Mouse (Mus musculus): ENCODE results near the gene Tstd1. TPM values are rescaled to one million over a fixed set of nuclear protein-coding genes. Genes with fewer than 3 reads are reported as not detected.

The Tstd1 gene
- total and polyA plus RNA-seq, 2 experiments from 2014 or later: 2.0 to 3.1 TPM

GRCm38 (mm10) chr1:171452522-171452921 is 33.9 kb downstream of the Tstd1 start:
- Histone ChIP-seq H3K27ac (ENCODE audit: low read depth, low read length) (no peak overlapping the region), H3K4me2 (ENCODE audit: low read depth) (no peak overlapping the region), H3K36me3 (ENCODE audit: insufficient read depth) (no peaks in the 10 kb centered on the region), H3K9ac (no peak overlapping the region), H3K4me3 (ENCODE audit: low read depth, low read length) (no peak overlapping the region), H3K4me1 (ENCODE audit: insufficient read depth) (no peaks in the 10 kb centered on the region), H3K27me3 (ENCODE audit: insufficient read depth, low read length) (no peaks in the 10 kb centered on the region), H3K9me3 (ENCODE audit: low read length) (no peaks in the 10 kb centered on the region)
- no peak for DNase-seq
- ATAC-seq: no peak
- 77% methylated on average over 5 of the region's 5 CpGs for WGBS
- TF ChIP-seq CTCF (IDR thresholded peaks at IDR 0.05; ENCODE audit: low read depth): no peak

GRCm38 (mm10) chr1:171452923-171453322 is 34.3 kb downstream of the Tstd1 start:
- no peaks in the 10 kb centered on the region for H3K27me3 ChIP-seq (ENCODE audit: insufficient read depth, low read length)
- H3K4me2 ChIP-seq (ENCODE audit: low read depth): no peak overlapping the region
- no peak overlapping the region for H3K4me3 ChIP-seq (ENCODE audit: low read depth, low read length)
- H3K9ac ChIP-seq: no peak overlapping the region
- H3K36me3 ChIP-seq (ENCODE audit: insufficient read depth): no peaks in the 10 kb centered on the region
- no peak for DNase-seq
- H3K4me1 ChIP-seq (ENCODE audit: insufficient read depth): no peaks in the 10 kb centered on the region
- TF ChIP-seq CTCF (IDR thresholded peaks at IDR 0.05; ENCODE audit: low read depth): no peak
- no peaks in the 10 kb centered on the region for H3K9me3 ChIP-seq (ENCODE audit: low read length)
- no peak for ATAC-seq
- H3K27ac ChIP-seq (ENCODE audit: low read depth, low read length): no peak overlapping the region
- WGBS: 89% methylated on average over 5 of the region's 5 CpGs

- WGBS: 78% methylated on average over 6 of the region's 6 CpGs
- Histone ChIP-seq H3K9me3 (ENCODE audit: low read length) (no peaks in the 10 kb centered on the region), H3K9ac (no peak overlapping the region), H3K27ac (ENCODE audit: low read depth, low read length) (no peak overlapping the region), H3K4me3 (ENCODE audit: low read depth, low read length) (no peak overlapping the region), H3K27me3 (ENCODE audit: insufficient read depth, low read length) (no peaks in the 10 kb centered on the region), H3K4me1 (ENCODE audit: insufficient read depth) (no peaks in the 10 kb centered on the region), H3K36me3 (ENCODE audit: insufficient read depth) (no peaks in the 10 kb centered on the region), H3K4me2 (ENCODE audit: low read depth) (no peak overlapping the region)
- no peak for ATAC-seq
- TF ChIP-seq CTCF (IDR thresholded peaks at IDR 0.05; ENCODE audit: low read depth): no peak
- DNase-seq: no peak
These were observed 36.3 kb downstream of the Tstd1 start for GRCm38 (mm10) chr1:171454926-171455325.

GRCm38 (mm10) chr1:171457568-171457967 is 38.9 kb downstream of the Tstd1 start:
- H3K4me1 ChIP-seq (ENCODE audit: insufficient read depth): no peaks in the 10 kb centered on the region
- H3K36me3 ChIP-seq (ENCODE audit: insufficient read depth): no peaks in the 10 kb centered on the region
- no peak overlapping the region for H3K4me3 ChIP-seq (ENCODE audit: low read depth, low read length)
- DNase-seq: no peak
- H3K4me2 ChIP-seq (ENCODE audit: low read depth): no peak overlapping the region
- no peak overlapping the region for H3K27ac ChIP-seq (ENCODE audit: low read depth, low read length)
- H3K9me3 ChIP-seq (ENCODE audit: low read length): no peaks in the 10 kb centered on the region
- no peak for ATAC-seq
- no peak overlapping the region for H3K9ac ChIP-seq
- WGBS: 90% methylated on average over 1 of the region's 1 CpGs
- no peaks in the 10 kb centered on the region for H3K27me3 ChIP-seq (ENCODE audit: insufficient read depth, low read length)
- TF ChIP-seq CTCF (IDR thresholded peaks at IDR 0.05; ENCODE audit: low read depth): no peak

- Histone ChIP-seq H3K36me3 (ENCODE audit: insufficient read depth) (no peaks in the 10 kb centered on the region), H3K4me2 (ENCODE audit: low read depth) (no peak overlapping the region), H3K27ac (ENCODE audit: low read depth, low read length) (no peak overlapping the region), H3K4me3 (ENCODE audit: low read depth, low read length) (no peak overlapping the region), H3K27me3 (ENCODE audit: insufficient read depth, low read length) (no peaks in the 10 kb centered on the region), H3K9ac (no peak overlapping the region), H3K4me1 (ENCODE audit: insufficient read depth) (no peaks in the 10 kb centered on the region), H3K9me3 (ENCODE audit: low read length) (no peaks in the 10 kb centered on the region)
- no peak for ATAC-seq
- no peak for TF ChIP-seq CTCF (IDR thresholded peaks at IDR 0.05; ENCODE audit: low read depth)
- 25% methylated on average over 5 of the region's 5 CpGs for WGBS
- no peak for DNase-seq
These were observed 41.1 kb downstream of the Tstd1 start for GRCm38 (mm10) chr1:171459791-171460190.

- ATAC-seq: no peak
These were observed 42.2 kb downstream of the Tstd1 start for GRCm38 (mm10) chr1:171460551-171461503.

GRCm38 (mm10) chr1:171463133-171463532 is 44.5 kb downstream of the Tstd1 start:
- 91% methylated on average over 3 of the region's 3 CpGs for WGBS
- Histone ChIP-seq H3K36me3 (ENCODE audit: insufficient read depth) (no peaks in the 10 kb centered on the region), H3K4me3 (ENCODE audit: low read depth, low read length) (no peak overlapping the region), H3K9ac (no peak overlapping the region), H3K27ac (ENCODE audit: low read depth, low read length) (no peak overlapping the region), H3K27me3 (ENCODE audit: insufficient read depth, low read length) (no peaks in the 10 kb centered on the region), H3K4me2 (ENCODE audit: low read depth) (no peak overlapping the region), H3K9me3 (ENCODE audit: low read length) (no peaks in the 10 kb centered on the region), H3K4me1 (ENCODE audit: insufficient read depth) (no peaks in the 10 kb centered on the region)
- no peak for DNase-seq
- no peak for TF ChIP-seq CTCF (IDR thresholded peaks at IDR 0.05; ENCODE audit: low read depth)
- no peak for ATAC-seq

More at GRCm38 (mm10) chr1:171460551-171461503, 42.2 kb downstream of the Tstd1 start:
- no peak overlapping the region for H3K9ac ChIP-seq
- no peak overlapping the region for H3K27ac ChIP-seq (ENCODE audit: low read depth, low read length)
- no peaks in the 10 kb centered on the region for H3K9me3 ChIP-seq (ENCODE audit: low read length)
- no peak for TF ChIP-seq CTCF (IDR thresholded peaks at IDR 0.05; ENCODE audit: low read depth)
- no peaks in the 10 kb centered on the region for H3K36me3 ChIP-seq (ENCODE audit: insufficient read depth)
- H3K4me1 ChIP-seq (ENCODE audit: insufficient read depth): no peaks in the 10 kb centered on the region
- no peaks in the 10 kb centered on the region for H3K27me3 ChIP-seq (ENCODE audit: insufficient read depth, low read length)
- 90% methylated on average over 21 of the region's 22 CpGs for WGBS
- DNase-seq: no peak
- no peak overlapping the region for H3K4me2 ChIP-seq (ENCODE audit: low read depth)
- H3K4me3 ChIP-seq (ENCODE audit: low read depth, low read length): no peak overlapping the region
